Mouse (Mus musculus): ENCODE data around the gene Opa1. TPM values are rescaled to one million over a fixed set of nuclear protein-coding genes. Genes with fewer than 3 reads are reported as not detected.

Opa1 gene
- polyA plus RNA-seq, 1 experiment from 2014 or later, result 44.0 TPM

DNA sequence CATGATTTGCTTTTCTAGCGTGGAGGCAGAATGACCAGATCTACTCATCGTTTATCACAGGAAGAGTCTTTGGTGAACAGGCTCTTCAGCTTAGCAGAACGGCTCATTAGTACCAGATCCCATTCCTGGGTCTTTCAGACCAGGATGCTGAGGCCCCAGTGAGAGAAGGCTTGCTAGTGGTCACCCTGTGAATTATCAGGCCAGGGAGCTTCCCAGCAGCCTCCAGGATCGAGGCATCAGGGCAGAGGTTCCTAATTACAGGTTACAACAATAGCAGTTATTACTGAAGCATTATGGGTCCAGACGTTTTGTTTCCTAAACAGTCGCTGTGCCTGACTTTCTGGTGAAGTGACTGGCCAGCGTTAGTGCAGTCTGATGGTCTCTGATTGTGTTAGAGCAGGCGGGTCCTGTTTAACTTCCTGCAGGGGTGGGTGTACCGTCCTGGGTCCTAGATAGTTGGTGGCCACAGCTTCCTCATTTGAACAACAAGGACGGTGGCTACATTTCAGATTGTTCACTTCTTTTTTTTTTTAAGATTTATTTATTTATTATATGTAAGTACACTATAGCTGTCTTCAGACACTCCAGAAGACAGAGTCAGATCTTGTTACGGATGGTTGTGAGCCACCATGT is 110.2 kb downstream of the Opa1 start:
- Histone ChIP-seq H3K4me1 (ENCODE audit: control insufficient read depth, insufficient read depth, low read length) (peaks cover 3% of the 10 kb centered on the region), H3K4me3 (ENCODE audit: low read length) (no peak overlapping the region), H3K27me3 (ENCODE audit: control insufficient read depth, insufficient read depth, low read length) (no peaks in the 10 kb centered on the region), H3K9me3 (ENCODE audit: control insufficient read depth, low read length) (no peaks in the 10 kb centered on the region), H3K4me2 (replicated peaks; ENCODE audit: low read depth, low read length) (no peak overlapping the region), H3K36me3 (ENCODE audit: control insufficient read depth, insufficient read depth, low read length) (no peaks in the 10 kb centered on the region), H3K9ac (ENCODE audit: low read depth, low read length) (no peak overlapping the region), H3K27ac (ENCODE audit: low read depth, low read length) (no peak overlapping the region)
- ATAC-seq (ENCODE audit: low FRiP score, low TSS enrichment), result no peak
- WGBS, result 43% methylated on average over 11 of the region's 11 CpGs

DNA sequence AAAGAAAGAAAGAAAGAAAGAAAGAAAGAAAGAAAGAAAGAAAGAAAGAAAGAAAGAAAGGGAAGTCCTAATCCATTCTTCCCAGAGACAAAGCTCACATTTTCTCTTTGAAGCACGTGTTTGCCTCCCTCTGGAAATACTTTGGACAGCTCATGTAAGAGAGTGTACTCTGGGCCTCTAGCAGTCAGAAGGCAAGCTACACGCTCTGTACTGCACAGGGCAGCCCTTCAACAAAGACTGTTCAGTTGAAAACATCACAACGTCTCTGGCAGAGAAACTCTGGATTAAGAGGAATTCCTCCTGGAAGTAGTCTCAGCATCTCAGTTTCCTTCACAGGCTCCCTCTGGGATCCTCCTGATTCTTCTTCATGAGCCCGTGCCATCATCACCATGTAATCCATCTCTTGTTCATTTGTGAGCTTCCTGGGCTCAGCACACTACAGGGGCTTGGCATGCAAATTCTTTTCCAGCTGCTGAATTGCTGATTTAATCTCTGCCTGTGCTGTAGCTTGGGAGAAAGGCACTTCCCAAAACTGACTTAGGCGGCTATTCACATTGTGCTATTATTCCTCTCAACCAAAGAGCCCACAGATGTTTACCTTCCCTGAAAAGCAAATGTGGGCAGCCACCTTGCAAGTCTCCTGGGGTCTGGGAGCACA is 114.0 kb downstream of the Opa1 start:
- Histone ChIP-seq H3K4me2 (replicated peaks; ENCODE audit: low read depth, low read length) (no peak overlapping the region), H3K27ac (ENCODE audit: low read depth, low read length) (no peak overlapping the region), H3K36me3 (ENCODE audit: control insufficient read depth, insufficient read depth, low read length) (no peaks in the 10 kb centered on the region), H3K4me3 (ENCODE audit: low read length) (no peak overlapping the region), H3K9me3 (ENCODE audit: control insufficient read depth, low read length) (peaks cover 1% of the 10 kb centered on the region; the same call in 1 of the 2 replicates), H3K4me1 (ENCODE audit: control insufficient read depth, insufficient read depth, low read length) (peaks cover 3% of the 10 kb centered on the region), H3K27me3 (ENCODE audit: control insufficient read depth, insufficient read depth, low read length) (no peaks in the 10 kb centered on the region), H3K9ac (ENCODE audit: low read depth, low read length) (no peak overlapping the region)
- no peak for ATAC-seq (ENCODE audit: low FRiP score, low TSS enrichment)
- WGBS, result 39% methylated on average over 5 of the region's 5 CpGs

DNA sequence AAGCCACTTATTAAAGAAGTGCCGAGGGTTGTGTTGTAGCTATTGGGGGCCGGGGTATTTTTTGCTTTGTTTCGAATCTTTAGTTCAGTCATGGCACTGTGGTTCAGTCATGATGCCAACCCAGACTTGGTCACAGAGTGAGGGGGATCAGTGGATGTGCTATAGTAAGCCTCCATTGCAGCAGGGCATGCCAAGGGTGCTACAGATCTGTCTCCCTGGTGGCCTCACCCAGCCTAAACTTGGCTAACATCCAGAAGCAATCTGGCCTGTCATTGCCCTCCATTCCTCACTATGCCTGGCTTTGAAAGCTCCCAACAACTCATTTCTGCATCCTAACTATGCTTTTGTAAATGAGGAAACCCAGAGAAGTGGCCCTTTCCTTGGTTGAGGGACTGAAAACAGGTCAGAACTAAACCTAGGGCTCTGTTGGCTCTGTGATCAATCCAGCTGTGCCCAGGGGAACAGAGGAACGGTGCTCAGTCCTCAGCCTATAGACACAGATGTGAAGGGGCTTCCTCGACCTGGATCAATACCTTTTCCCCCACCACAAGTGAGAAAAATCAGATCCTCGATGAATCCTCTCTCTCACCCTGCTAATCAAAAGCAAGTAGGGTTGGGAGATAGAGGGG is 114.8 kb downstream of the Opa1 start:
- no peaks in the 10 kb centered on the region for H3K36me3 ChIP-seq (ENCODE audit: control insufficient read depth, insufficient read depth, low read length)
- H3K27me3 ChIP-seq (ENCODE audit: control insufficient read depth, insufficient read depth, low read length), result no peaks in the 10 kb centered on the region
- peaks cover 9% of the 10 kb centered on the region; the same call in 1 of the 2 replicates for H3K9me3 ChIP-seq (ENCODE audit: control insufficient read depth, low read length)
- H3K4me1 ChIP-seq (ENCODE audit: control insufficient read depth, insufficient read depth, low read length), result no peaks in the 10 kb centered on the region; the same call in none of the 2 replicates
- H3K27ac ChIP-seq (ENCODE audit: low read depth, low read length), result no peak overlapping the region
- no peak overlapping the region for H3K9ac ChIP-seq (ENCODE audit: low read depth, low read length)
- H3K4me3 ChIP-seq (ENCODE audit: low read length), result no peak overlapping the region
- WGBS, result 75% methylated on average over 6 of the region's 6 CpGs
- H3K4me2 ChIP-seq (replicated peaks; ENCODE audit: low read depth, low read length), result no peak overlapping the region
- no peak; the same call in 1 of the 2 replicates for ATAC-seq (ENCODE audit: low FRiP score, low TSS enrichment)

DNA sequence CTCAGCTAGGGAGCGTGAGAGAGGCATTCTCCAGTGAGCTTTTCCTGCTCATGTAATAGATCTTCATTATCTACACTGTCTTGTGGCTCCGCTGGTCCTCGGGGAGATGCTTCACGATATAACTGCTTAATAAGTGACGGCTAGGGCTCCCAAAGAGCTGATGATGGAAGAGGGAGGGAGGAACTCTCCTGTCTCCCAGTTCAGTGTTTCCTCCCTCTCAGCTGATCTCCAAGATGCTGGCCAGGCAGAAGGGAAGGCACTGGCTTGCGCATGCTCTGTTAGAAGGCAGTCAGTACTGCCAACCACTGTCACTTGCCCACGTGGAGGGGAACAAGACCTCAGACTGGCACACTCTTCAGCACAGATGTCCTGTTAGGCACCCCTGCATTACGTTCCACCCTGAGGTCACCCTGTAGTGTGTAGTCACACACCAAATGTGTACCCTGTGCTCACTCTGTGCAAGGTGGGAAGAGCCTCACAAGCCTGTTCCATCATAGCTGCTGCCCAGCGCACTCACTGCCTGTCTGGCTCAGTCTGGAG is 115.4 kb downstream of the Opa1 start:
- no peak overlapping the region for H3K27ac ChIP-seq (ENCODE audit: low read depth, low read length)
- no peaks in the 10 kb centered on the region for H3K36me3 ChIP-seq (ENCODE audit: control insufficient read depth, insufficient read depth, low read length)
- no peak overlapping the region for H3K9ac ChIP-seq (ENCODE audit: low read depth, low read length)
- H3K27me3 ChIP-seq (ENCODE audit: control insufficient read depth, insufficient read depth, low read length), result no peaks in the 10 kb centered on the region
- no peaks in the 10 kb centered on the region; the same call in 1 of the 2 replicates for H3K4me1 ChIP-seq (ENCODE audit: control insufficient read depth, insufficient read depth, low read length)
- no peak; the same call in 1 of the 2 replicates for ATAC-seq (ENCODE audit: low FRiP score, low TSS enrichment)
- no peak overlapping the region for H3K4me2 ChIP-seq (replicated peaks; ENCODE audit: low read depth, low read length)
- no peak overlapping the region for H3K4me3 ChIP-seq (ENCODE audit: low read length)
- H3K9me3 ChIP-seq (ENCODE audit: control insufficient read depth, low read length), result peaks cover 11% of the 10 kb centered on the region; the same call in 1 of the 2 replicates
- 57% methylated on average over 9 of the region's 9 CpGs for WGBS

Other genes starting within 250 kb of the Opa1 start
- gene Atp13a5, start 200.6 kb upstream of the Opa1 start, polyA plus RNA-seq (2014; fragmentation: Nextera tagmentation; extraction: Ambion mirVana), result not detected in 2 replicates
- gene Atp13a4, start 34.5 kb upstream of the Opa1 start, polyA plus RNA-seq (2014; fragmentation: Nextera tagmentation; extraction: Ambion mirVana), result 1.1 and 1.9 TPM in 2 replicates

All from kidney, embryonic 14.5 days (tissue).